Mouse (Mus musculus) liver, embryonic 12.5 days (tissue): ENCODE results near the gene Iah1. TPM values are rescaled to one million over a fixed set of nuclear protein-coding genes. Genes with fewer than 3 reads are reported as not detected.

Experiments used
- ATAC-seq: fragments of 200-750 bp; cut with Nextera tagmentation; 2 replicates; pipeline ENCODE4 v1.8.0; 2017; ENCODE audit warnings: moderate number of reproducible peaks, mild to moderate bottlenecking, moderate library complexity
- H3K27ac ChIP-seq: fragments of 300-500 bp; sonication (generic); 2 replicates; pipeline ENCODE4 v1.5.1; 2016; ENCODE audit warnings: mild to moderate bottlenecking
- H3K27me3 ChIP-seq: fragments of 300-500 bp; sonication (generic); replicated peaks from 2 replicates; pipeline ENCODE4 v1.6.1; 2016; ENCODE audit warnings: mild to moderate bottlenecking, moderate library complexity
- H3K36me3 ChIP-seq: fragments of 300-500 bp; sonication (generic); 2 replicates; pipeline ENCODE4 v1.6.1; 2016; ENCODE audit warnings: mild to moderate bottlenecking, moderate library complexity
- H3K4me1 ChIP-seq: fragments of 300-500 bp; sonication (generic); 2 replicates; pipeline ENCODE4 v1.6.1; 2016
- H3K4me2 ChIP-seq: fragments of 300-500 bp; sonication (generic); 2 replicates; pipeline ENCODE4 v1.6.1; 2016; ENCODE audit warnings: mild to moderate bottlenecking, moderate library complexity
- H3K4me3 ChIP-seq: fragments of 300-500 bp; sonication (generic); 2 replicates; pipeline ENCODE4 v1.5.1; 2016; ENCODE audit warnings: mild to moderate bottlenecking, moderate library complexity
- H3K9ac ChIP-seq: fragments of 300-500 bp; sonication (generic); 2 replicates; pipeline ENCODE4 v1.6.1; 2016; ENCODE audit warnings: mild to moderate bottlenecking, moderate library complexity
- H3K9me3 ChIP-seq: fragments of 300-500 bp; sonication (generic); replicated peaks from 2 replicates; pipeline ENCODE4 v1.6.1; 2016; ENCODE audit warnings: mild to moderate bottlenecking, moderate library complexity
- WGBS: fragments of 180-500 bp; shearing (Covaris S2); methylation state at CpG from one replicate; pipeline ENCODE4 v1.1.7; 2016; ENCODE audit not compliant: insufficient replicate concordance; 5-methylcytosine and 5-hydroxymethylcytosine counted together
- polyA plus RNA-seq: library from polyadenylated mRNA; unstranded; fragments of >200 nt; fragmentation: Nextera tagmentation; extraction: Ambion mirVana; gene quantifications from 2 replicates; pipeline ENCODE4 v1.2.1, GENCODE M21; 2016

The Iah1 gene
- 31.4 and 31.9 TPM in 2 replicates for polyA plus RNA-seq

- peak within 1 kb of the TSS; percentile 82 for H3K9ac ChIP-seq
- peak within 1 kb of the TSS; percentile 81 for H3K4me3 ChIP-seq
- H3K27me3 ChIP-seq = no peaks in the 10 kb centered on the region
- H3K27ac ChIP-seq = peak within 1 kb of the TSS; percentile 79
- H3K36me3 ChIP-seq = peaks cover 70% of the 10 kb centered on the region
- H3K9me3 ChIP-seq = no peaks in the 10 kb centered on the region
- 2% methylated on average over 59 of the region's 59 CpGs for whole genome bisulfite sequencing
- peak; percentile 96 for ATAC-seq
- H3K4me2 ChIP-seq = peak within 1 kb of the TSS; percentile 81
- H3K4me1 ChIP-seq = peaks cover 23% of the 10 kb centered on the region
These were observed at the start of gene Iah1 for GRCm38 (mm10) chr12:21315923-21316868. TSS of gene Iah1 (plus strand) at chr12:21316389.

- H3K4me1 ChIP-seq = peaks cover 20% of the 10 kb centered on the region
- no peaks in the 10 kb centered on the region for H3K9me3 ChIP-seq
- no peak overlapping the region for H3K9ac ChIP-seq
- peaks cover 50% of the 10 kb centered on the region for H3K36me3 ChIP-seq
- no peak overlapping the region for H3K4me2 ChIP-seq
- no peak overlapping the region for H3K27ac ChIP-seq
- H3K4me3 ChIP-seq = no peak overlapping the region
- 60% methylated on average over 2 of the region's 2 CpGs for WGBS
- no peak for ATAC-seq
- no peaks in the 10 kb centered on the region for H3K27me3 ChIP-seq
These were observed 49.4 kb upstream of the Iah1 start for GRCm38 (mm10) chr12:21266784-21267098.

- Histone ChIP-seq H3K27me3 (no peaks in the 10 kb centered on the region), H3K27ac (no peak overlapping the region), H3K4me3 (no peak overlapping the region), H3K4me1 (peaks cover 20% of the 10 kb centered on the region), H3K9ac (no peak overlapping the region), H3K4me2 (no peak overlapping the region), H3K36me3 (peaks cover 56% of the 10 kb centered on the region), H3K9me3 (no peaks in the 10 kb centered on the region)
- 86% methylated on average over 8 of the region's 8 CpGs for WGBS
- no peak for ATAC-seq
These were observed 48.0 kb upstream of the Iah1 start for GRCm38 (mm10) chr12:21268083-21268616.

DNA sequence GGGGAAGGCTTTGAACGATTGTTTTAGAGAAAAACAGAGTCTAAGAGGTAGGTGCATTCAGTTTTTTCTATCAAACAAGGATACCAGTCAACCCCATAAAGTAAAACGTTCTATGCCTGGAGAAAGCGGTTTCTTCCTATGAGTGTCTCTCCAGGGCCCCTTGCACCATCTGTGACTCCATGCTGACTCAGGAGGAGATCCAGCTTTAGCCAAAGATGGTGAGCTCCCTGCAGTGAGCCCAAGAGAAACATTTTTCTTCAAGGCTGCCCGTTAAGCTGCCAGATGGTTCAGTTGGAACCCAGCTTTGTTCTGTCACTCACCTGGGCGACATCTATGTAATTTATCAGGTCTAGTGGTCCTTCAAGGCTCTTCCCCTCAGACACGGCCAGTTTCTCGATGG, 41.7 kb upstream of the Iah1 start:
- no peak overlapping the region for H3K27ac ChIP-seq
- H3K9me3 ChIP-seq = no peaks in the 10 kb centered on the region
- no peak overlapping the region for H3K9ac ChIP-seq
- no peak overlapping the region for H3K4me3 ChIP-seq
- H3K36me3 ChIP-seq = peaks cover 50% of the 10 kb centered on the region
- WGBS = 72% methylated on average over 7 of the region's 7 CpGs
- H3K4me2 ChIP-seq = no peak overlapping the region
- H3K27me3 ChIP-seq = no peaks in the 10 kb centered on the region
- ATAC-seq = no peak
- no peaks in the 10 kb centered on the region for H3K4me1 ChIP-seq

DNA sequence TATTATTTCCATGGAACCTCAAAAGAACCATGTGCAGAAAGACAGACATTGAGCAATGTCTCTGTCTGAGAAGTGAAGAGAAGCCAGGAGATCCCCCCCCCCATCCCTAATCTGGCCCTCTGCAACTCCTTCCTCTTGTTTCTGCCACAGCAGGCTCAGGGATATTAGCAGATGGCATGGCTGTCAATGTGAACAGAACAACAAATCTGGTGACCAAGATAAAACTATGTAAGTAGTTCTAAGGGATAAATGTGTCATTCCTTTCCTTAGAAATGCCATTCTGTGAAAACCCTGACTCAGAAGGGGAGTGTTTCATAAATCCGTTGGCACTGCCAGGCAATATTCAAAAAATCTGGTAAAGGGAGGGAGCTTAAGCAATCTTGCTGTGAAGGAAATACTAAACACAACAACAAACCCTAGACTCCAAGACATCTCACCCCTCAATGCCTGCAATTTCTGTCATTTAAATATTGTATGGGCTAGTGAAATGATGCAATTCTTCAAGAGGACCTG, 38.8 kb upstream of the Iah1 start:
- H3K4me1 ChIP-seq = no peaks in the 10 kb centered on the region
- no peaks in the 10 kb centered on the region for H3K9me3 ChIP-seq
- ATAC-seq = no peak
- H3K27me3 ChIP-seq = no peaks in the 10 kb centered on the region
- H3K36me3 ChIP-seq = peaks cover 24% of the 10 kb centered on the region
- no peak overlapping the region for H3K27ac ChIP-seq
- 48% methylated on average over 1 of the region's 1 CpGs for WGBS
- H3K9ac ChIP-seq = no peak overlapping the region
- H3K4me2 ChIP-seq = no peak overlapping the region
- H3K4me3 ChIP-seq = no peak overlapping the region

DNA sequence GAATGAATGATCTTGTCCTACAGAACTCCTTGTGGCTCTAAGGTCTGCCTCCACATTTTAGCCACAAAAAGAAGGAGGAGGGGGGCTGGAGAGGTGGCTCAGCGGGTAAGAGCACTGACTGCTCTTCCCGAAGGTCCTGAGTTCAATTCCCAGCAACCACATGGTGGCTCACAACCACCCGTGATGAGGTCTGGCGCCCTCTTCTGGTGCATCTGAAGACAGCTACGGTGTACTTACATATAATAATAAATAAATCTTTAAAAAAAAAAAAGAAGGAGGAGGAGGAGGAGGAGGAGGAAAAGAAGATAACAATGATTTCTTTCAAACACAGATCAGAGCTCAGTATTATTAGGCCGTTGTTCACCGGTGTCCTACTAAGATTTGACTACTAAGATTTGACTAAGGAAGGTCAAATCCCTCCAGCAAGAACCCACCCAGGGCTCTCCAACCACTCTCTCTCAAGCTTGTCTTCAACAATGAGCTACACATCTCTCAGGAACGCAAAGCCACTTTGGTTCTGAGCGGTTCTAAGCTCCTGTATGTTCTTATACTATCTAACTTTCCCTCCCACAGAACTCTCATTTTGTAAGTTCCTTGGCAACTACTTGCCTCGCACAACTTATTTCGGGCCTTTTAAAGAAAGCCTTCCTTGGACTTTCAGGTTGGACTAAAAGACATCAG, 31.3 kb upstream of the Iah1 start, which contains the start of gene Cpsf3:
TSS of gene Cpsf3 (plus strand) at position 631 of the 681 bp plus-strand sequence.
- peak within 1 kb of the TSS; percentile 82 for H3K27ac ChIP-seq
- no peaks in the 10 kb centered on the region for H3K9me3 ChIP-seq
- H3K4me1 ChIP-seq = peaks cover 30% of the 10 kb centered on the region
- peak within 1 kb of the TSS; percentile 83 for H3K4me2 ChIP-seq
- H3K36me3 ChIP-seq = peaks cover 16% of the 10 kb centered on the region
- peak within 1 kb of the TSS; percentile 82 for H3K9ac ChIP-seq
- peak within 1 kb of the TSS; percentile 80 for H3K4me3 ChIP-seq
- ATAC-seq = no peak
- no peaks in the 10 kb centered on the region for H3K27me3 ChIP-seq
- 47% methylated on average over 11 of the region's 11 CpGs for WGBS

DNA sequence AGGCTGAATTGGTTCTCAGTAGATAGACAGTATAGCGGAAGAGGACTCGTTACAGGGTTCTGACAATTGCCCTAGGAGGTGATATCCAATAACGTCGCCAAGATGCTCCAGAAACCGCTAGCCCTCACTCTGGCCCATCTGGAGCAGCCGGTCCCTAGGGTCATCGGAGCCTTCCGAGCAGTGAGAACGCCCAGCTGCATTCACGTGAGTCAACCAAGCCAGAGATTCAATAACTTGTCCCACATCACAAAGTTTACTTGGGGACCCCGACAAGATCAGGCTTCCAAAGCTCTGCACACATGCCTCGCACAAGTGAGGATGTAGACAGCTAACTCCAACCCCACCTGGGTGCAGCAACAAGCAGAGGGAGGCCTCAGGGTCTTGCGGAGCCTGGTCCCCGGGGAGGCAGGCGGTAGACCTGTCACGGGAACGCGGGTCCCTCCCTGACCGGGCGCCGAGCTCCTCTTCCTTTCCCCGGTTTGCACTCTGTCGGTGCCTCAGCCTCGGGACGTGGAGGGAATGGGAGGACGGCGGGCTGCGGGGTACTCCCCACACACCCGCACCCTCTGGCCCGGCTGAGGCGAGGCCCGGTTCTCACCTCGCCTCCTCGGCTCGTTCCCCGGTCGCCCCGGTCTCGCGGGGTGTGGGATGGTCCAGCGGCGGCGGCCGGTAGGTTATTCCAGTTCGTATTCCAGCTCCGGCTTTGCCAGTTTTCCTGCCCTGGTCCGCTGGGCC, 30.5 kb upstream of the Iah1 start:
- Histone ChIP-seq H3K27me3 (no peaks in the 10 kb centered on the region), H3K9ac (peak overlapping the region; percentile 82)
- under 1% methylated on average over 47 of the region's 47 CpGs for WGBS

DNA sequence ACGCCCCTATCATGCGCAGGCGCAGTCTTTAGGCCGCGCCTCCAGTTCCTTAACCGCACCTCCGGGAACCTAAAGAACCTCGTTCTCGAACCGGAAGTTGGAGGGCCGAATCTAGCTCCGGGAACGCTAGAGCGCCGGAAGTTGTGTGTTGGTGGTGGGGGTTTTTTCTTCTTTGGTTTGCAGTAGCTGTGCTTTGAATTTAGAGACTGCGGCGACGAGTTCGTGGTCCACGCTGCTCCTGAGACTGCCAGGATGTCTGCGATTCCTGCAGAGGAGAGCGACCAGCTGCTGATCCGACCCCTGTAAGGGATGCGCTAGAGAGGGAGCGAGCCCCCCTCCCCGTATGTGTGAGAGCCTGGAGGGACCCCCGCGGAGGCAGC, 30.0 kb upstream of the Iah1 start, which contains the start of gene Itgb1bp1:
TSS of gene Itgb1bp1 (minus strand) at position 42 of the 380 bp plus-strand sequence.
- Histone ChIP-seq H3K27me3 (no peaks in the 10 kb centered on the region), H3K9me3 (no peaks in the 10 kb centered on the region), H3K9ac (peak within 1 kb of the TSS; percentile 82), H3K4me1 (peaks cover 30% of the 10 kb centered on the region), H3K27ac (peak within 1 kb of the TSS; percentile 82), H3K4me3 (peak within 1 kb of the TSS; percentile 80), H3K4me2 (peak within 1 kb of the TSS; percentile 83), H3K36me3 (peaks cover 29% of the 10 kb centered on the region)
- WGBS = under 1% methylated on average over 28 of the region's 28 CpGs
- ATAC-seq = peak; percentile 92

More for the DNA sequence above, 30.5 kb upstream of the Iah1 start:
- peak overlapping the region; percentile 78 for H3K27ac ChIP-seq
- peaks cover 30% of the 10 kb centered on the region for H3K4me1 ChIP-seq
- peak overlapping the region; percentile 83 for H3K4me2 ChIP-seq
- ATAC-seq = peak; percentile 80
- peak overlapping the region; percentile 80 for H3K4me3 ChIP-seq
- peaks cover 23% of the 10 kb centered on the region for H3K36me3 ChIP-seq
- no peaks in the 10 kb centered on the region for H3K9me3 ChIP-seq

DNA sequence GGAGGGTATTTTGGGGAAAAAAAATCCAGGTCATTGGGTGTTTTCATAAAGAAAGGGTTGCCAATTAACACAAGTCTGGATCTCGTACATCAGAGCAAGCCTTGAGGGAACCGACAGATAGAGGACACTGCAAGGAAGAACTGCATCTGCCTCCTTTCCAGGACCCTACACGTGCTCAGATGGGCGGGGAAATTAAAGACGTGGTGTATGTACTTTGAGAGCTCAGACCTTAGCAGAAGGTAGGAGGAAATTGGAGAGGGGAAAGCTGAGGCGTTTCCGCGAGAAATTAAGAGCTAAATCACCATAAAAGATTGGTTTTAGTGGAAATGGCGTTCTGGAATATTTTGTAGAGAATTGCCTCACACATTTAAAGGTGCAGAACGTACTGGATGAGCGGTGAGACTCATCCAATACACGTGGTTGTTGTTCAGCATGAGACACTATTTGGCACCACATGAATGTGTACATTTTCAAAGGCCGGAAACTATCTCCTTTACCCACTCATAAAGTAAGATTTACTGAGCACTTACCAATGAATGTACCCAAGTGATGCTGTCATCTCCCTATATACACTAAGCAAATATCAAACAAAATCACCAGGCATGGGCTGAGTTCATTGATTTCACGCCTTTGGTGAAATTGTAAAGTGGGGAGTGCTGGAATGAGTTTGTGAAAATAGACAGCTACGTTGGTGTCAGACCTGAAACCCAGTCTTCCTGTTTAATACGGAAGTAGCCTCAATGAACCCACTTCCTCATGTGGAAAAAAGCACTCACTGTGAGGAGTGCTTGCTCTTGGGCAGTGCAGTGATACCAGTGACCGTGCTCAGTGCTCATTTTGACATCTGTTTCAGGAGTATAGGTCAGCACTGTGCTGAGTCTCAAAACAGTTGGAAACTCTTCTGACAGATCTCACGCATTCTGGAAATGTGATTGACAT, 29.2 kb upstream of the Iah1 start:
- Histone ChIP-seq H3K27me3 (no peaks in the 10 kb centered on the region), H3K4me1 (peaks cover 30% of the 10 kb centered on the region), H3K36me3 (peaks cover 36% of the 10 kb centered on the region), H3K4me2 (peak overlapping the region; percentile 83), H3K27ac (peak overlapping the region; percentile 82), H3K9me3 (no peaks in the 10 kb centered on the region), H3K9ac (peak overlapping the region; percentile 81), H3K4me3 (peak overlapping the region; percentile 80)
- 14% methylated on average over 18 of the region's 18 CpGs for WGBS
- no peak for ATAC-seq

GRCm38 (mm10) chr12:21288716-21289395, 27.3 kb upstream of the Iah1 start:
- no peak for ATAC-seq
- WGBS = 86% methylated on average over 3 of the region's 3 CpGs
- no peaks in the 10 kb centered on the region for H3K9me3 ChIP-seq
- no peak overlapping the region for H3K4me3 ChIP-seq
- peaks cover 30% of the 10 kb centered on the region for H3K4me1 ChIP-seq
- H3K9ac ChIP-seq = no peak overlapping the region
- H3K36me3 ChIP-seq = peaks cover 55% of the 10 kb centered on the region
- H3K27me3 ChIP-seq = no peaks in the 10 kb centered on the region
- H3K4me2 ChIP-seq = no peak overlapping the region
- no peak overlapping the region for H3K27ac ChIP-seq
